In the genomic region with DNA sequence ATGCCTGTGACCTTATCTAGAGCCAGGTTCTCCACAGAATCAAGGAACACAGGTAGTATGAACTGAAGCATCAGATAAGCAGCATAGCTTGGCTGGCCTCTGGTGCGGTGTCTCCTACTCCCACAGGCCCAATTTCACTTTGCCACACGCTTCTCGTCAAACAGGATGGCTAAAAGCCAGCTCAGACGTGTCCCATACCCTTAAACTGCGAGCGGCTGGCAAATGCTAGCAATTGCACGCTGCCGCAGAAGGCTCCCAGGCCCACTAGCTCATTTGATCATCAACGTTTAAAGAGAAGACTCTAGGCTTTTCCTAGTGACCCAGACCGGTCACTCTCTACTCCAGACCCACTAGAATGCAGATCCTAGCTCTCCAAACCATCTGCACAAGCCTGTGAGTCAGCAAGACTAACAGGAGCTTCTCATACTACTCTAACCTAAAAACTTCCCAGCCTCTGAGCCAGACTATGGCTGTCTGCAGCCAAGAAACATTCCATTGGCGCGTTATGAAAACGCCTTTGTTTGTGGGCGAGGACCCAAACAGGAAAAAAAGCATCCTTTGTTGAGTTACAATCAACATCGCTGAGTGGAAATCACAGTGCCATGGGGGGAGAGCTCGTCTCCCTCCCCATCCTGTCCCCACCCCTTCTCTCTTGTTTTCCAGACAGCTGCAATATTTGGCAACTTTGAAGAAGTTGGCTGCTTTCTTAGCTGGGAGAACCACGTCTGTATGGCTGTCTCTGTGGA, we compare ENCODE assay signal across 9 mouse cellular contexts. TPM values are rescaled to one million over a fixed set of nuclear protein-coding genes. Genes with fewer than 3 reads are reported as not detected.
DNase-seq lines count a peak whose midpoint lies in the region; ATAC-seq and TF ChIP-seq lines count a peak whose summit lies in the region.
"Had no signal": no experiment of that assay in that cellular context is flagged by ENCODE, and none has a peak within 500 bp of the region (broad histone marks: within the 10 kb centered on the region; RNA-seq: fewer than 3 reads in every experiment).

No protein-coding gene starts in this region.

- H3K27me3 ChIP-seq in stomach, embryonic 15.5 days (replicated peaks) = no peaks in the 10 kb centered on the region
- H3K27me3 ChIP-seq: limb, embryonic 12.5 days had no signal

- ATAC-seq in stomach, embryonic 15.5 days (ENCODE audit: insufficient read depth, low FRiP score, low read depth) = no peak

- H3K4me3 ChIP-seq in left cerebral cortex, adult 2 months = no peak overlapping the region
- H3K4me3 ChIP-seq in stomach, embryonic 15.5 days (replicated peaks) = no peak overlapping the region
- H3K4me3 ChIP-seq: limb, embryonic 12.5 days had no signal

- no peaks in the 10 kb centered on the region for H3K36me3 ChIP-seq in stomach, embryonic 15.5 days
- H3K36me3 ChIP-seq: limb, embryonic 12.5 days had no signal

- DNase-seq in adrenal gland, adult (ENCODE audit: inconsistent age in 2 of 2, low spot score in 1 of 2) = peak; percentile 51 to 71
- DNase-seq in adrenal gland, postnatal 4 days (ENCODE audit: low spot score in 2 of 2) = no peak
- DNase-seq in ovary, adult 18-20 months (ENCODE audit: low spot score) = peak; percentile 44
- DNase-seq in ovary, postnatal 14 days (ENCODE audit: low spot score) = no peak
- DNase-seq in heart, postnatal 4 days = peak; percentile 77
- DNase-seq in left cerebral cortex, adult 2 months (ENCODE audit: extremely low spot score in 1 of 2, low spot score in 2 of 2) = peak in 1 of 2 experiments; percentile 45
- no peak for DNase-seq in thymus, postnatal 10 days (ENCODE audit: low spot score in 2 of 2)

- H3K4me2 ChIP-seq in stomach, embryonic 15.5 days = no peak overlapping the region
- H3K4me2 ChIP-seq: limb, embryonic 12.5 days had no signal

- intact Hi-C loops in left cerebral cortex, adult 2 months (cut with DNase I) = no loop called here

- no peak for TF ChIP-seq CTCF in left cerebral cortex, adult 2 months (IDR thresholded peaks at IDR 0.05)

- H3K4me1 ChIP-seq in stomach, embryonic 15.5 days = 0 out of 2 replicates have a peak, but pooled peaks cover 25% of the 10 kb centered on the region

- no peak overlapping the region for H3K9ac ChIP-seq in stomach, embryonic 15.5 days
- H3K9ac ChIP-seq: limb, embryonic 12.5 days had no signal

- H3K27ac ChIP-seq in left cerebral cortex, adult 2 months = peak overlapping the region; percentile 84
- H3K27ac ChIP-seq in stomach, embryonic 15.5 days = peak overlapping the region; percentile 66
- H3K27ac ChIP-seq: limb, embryonic 12.5 days had no signal

- WGBS in stomach, embryonic 15.5 days = 60% methylated on average over 17 of the region's 17 CpGs

- no peaks in the 10 kb centered on the region for H3K9me3 ChIP-seq in stomach, embryonic 15.5 days
- H3K9me3 ChIP-seq: limb, embryonic 12.5 days had no signal

RNA-seq across cellular contexts. Expression of a gene that starts 3.5 kb away (rescaled TPM):
- 10 to 100 TPM; 52.1 to 52.6 TPM for total RNA-seq in adrenal gland, postnatal 4 days (2021)
- 10 to 100 TPM; 15.0 to 17.1 TPM for total RNA-seq in heart, postnatal 4 days (2021)
- 10 to 100 TPM; 30.6 to 37.2 TPM for total RNA-seq in left cerebral cortex, adult 2 months (2021)
- 12.1 and 14.3 TPM in 2 replicates for polyA plus RNA-seq in stomach, embryonic 15.5 days (2015; fragmentation: Nextera tagmentation; extraction: Ambion mirVana)

RNA-seq across cellular contexts. Expression of a gene that starts 17.3 kb away (rescaled TPM):
- total RNA-seq in adrenal gland, postnatal 4 days (2021) = under 1 TPM in 1 of 2 experiments, not detected in 1; 0.20 TPM
- total RNA-seq in heart, postnatal 4 days (2021) = under 1 TPM in 1 of 2 experiments, not detected in 1; 0.16 TPM
- total RNA-seq in left cerebral cortex, adult 2 months (2021) = not detected
- polyA plus RNA-seq in stomach, embryonic 15.5 days (2015; fragmentation: Nextera tagmentation; extraction: Ambion mirVana) = not detected in 2 replicates
- polyA plus RNA-seq: limb, embryonic 12.5 days had no signal

RNA-seq across cellular contexts. Expression of a gene that starts 22.4 kb away (rescaled TPM):
- 100 to 1,000 TPM; 406 to 421 TPM for total RNA-seq in adrenal gland, postnatal 4 days (2021)
- total RNA-seq in heart, postnatal 4 days (2021) = 100 to 1,000 TPM; 438 to 494 TPM
- 100 to 1,000 TPM; 206 to 211 TPM for total RNA-seq in left cerebral cortex, adult 2 months (2021)
- 403 and 420 TPM in 2 replicates for polyA plus RNA-seq in stomach, embryonic 15.5 days (2015; fragmentation: Nextera tagmentation; extraction: Ambion mirVana)

RNA-seq across cellular contexts. Expression of a gene that starts 30.4 kb away (rescaled TPM):
- total RNA-seq in adrenal gland, postnatal 4 days (2021) = 10 to 100 TPM in 1 of 2 experiments, 1 to 10 TPM in 1; 1.1 to 24.9 TPM
- total RNA-seq in heart, postnatal 4 days (2021) = not detected
- total RNA-seq in left cerebral cortex, adult 2 months (2021) = under 1 TPM in 1 of 2 experiments, not detected in 1; 0.52 TPM
- polyA plus RNA-seq in stomach, embryonic 15.5 days (2015; fragmentation: Nextera tagmentation; extraction: Ambion mirVana) = 2.1 and 3.4 TPM in 2 replicates
- polyA plus RNA-seq: limb, embryonic 12.5 days had no signal

RNA-seq across cellular contexts. Expression of a gene that starts 37.8 kb away (rescaled TPM):
- 100 to 1,000 TPM; 125 to 127 TPM for total RNA-seq in adrenal gland, postnatal 4 days (2021)
- 100 to 1,000 TPM; 176 to 206 TPM for total RNA-seq in heart, postnatal 4 days (2021)
- total RNA-seq in left cerebral cortex, adult 2 months (2021) = 100 to 1,000 TPM; 137 to 141 TPM
- polyA plus RNA-seq in stomach, embryonic 15.5 days (2015; fragmentation: Nextera tagmentation; extraction: Ambion mirVana) = 288 and 301 TPM in 2 replicates

Comparison
In these comparisons a context has a peak if more than half of its experiments do, and no peak if none do; other contexts are left out.
1. DNase-seq: peak in adrenal gland, adult (2 of 2), ovary, adult 18-20 months (single experiment) and heart, postnatal 4 days (single experiment); none in adrenal gland, postnatal 4 days (0 of 2), ovary, postnatal 14 days (single experiment) and thymus, postnatal 10 days (0 of 2).